Mouse (Mus musculus) myocyte (in vitro differentiated cells): ENCODE results near the gene Hist1h2ak. TPM values are rescaled to one million over a fixed set of nuclear protein-coding genes. Genes with fewer than 3 reads are reported as not detected.

ENCODE experiments used
- H3K27me3 ChIP-seq: one replicate; pipeline ENCODE4 v1.6.1; 2011; ENCODE audit not compliant: control insufficient read depth, insufficient read depth, insufficient read length
- H3K36me3 ChIP-seq: one replicate; pipeline ENCODE4 v1.6.1; 2011; ENCODE audit not compliant: control insufficient read depth, insufficient read depth
- H3K4me2 ChIP-seq: one replicate; pipeline ENCODE4 v1.6.1; 2011; ENCODE audit warnings: low read depth, control low read depth
- H3K4me3 ChIP-seq: one replicate; pipeline ENCODE4 v1.5.1; 2011; ENCODE audit warnings: mild to moderate bottlenecking, control low read depth, moderate library complexity
- H3K79me2 ChIP-seq: one replicate; pipeline ENCODE4 v1.6.1; 2011; ENCODE audit not compliant: control insufficient read depth, insufficient read depth
- H3ac ChIP-seq: one replicate; pipeline ENCODE4 v1.6.1; 2011; ENCODE audit not compliant: control insufficient read depth, insufficient read length
- CEBPB ChIP-seq: IDR thresholded peaks from 2 replicates; pipeline ENCODE4 v1.6.1; 2011; ENCODE audit warnings: mild to moderate bottlenecking, moderate library complexity; ENCODE audit not compliant: poor library complexity, insufficient read depth, severe bottlenecking
- E2F4 ChIP-seq: IDR thresholded peaks from one replicate; pipeline ENCODE4 v1.6.1; 2011; ENCODE audit warnings: mild to moderate bottlenecking, control low read depth, moderate library complexity; ENCODE audit not compliant: insufficient read depth
- MAX ChIP-seq: IDR thresholded peaks from one replicate; pipeline ENCODE4 v1.6.1; 2011; ENCODE audit warnings: low read depth, mild to moderate bottlenecking, control low read depth
- MYOD1 ChIP-seq, 3 experiments: IDR thresholded peaks; one replicate each; pipeline ENCODE4 v1.6.1; 2011; ENCODE audit warnings: control low read depth in 2 of 3, low read depth in 2 of 3, mild to moderate bottlenecking in 2 of 3, moderate library complexity in 1 of 3; ENCODE audit not compliant: insufficient read length in 2 of 3, control insufficient read depth in 1 of 3
- MYOG ChIP-seq, 3 experiments: IDR thresholded peaks; one replicate each; pipeline ENCODE4 v1.6.1; 2011; ENCODE audit warnings: control low read depth in 2 of 3, low read depth in 2 of 3, mild to moderate bottlenecking in 2 of 3; ENCODE audit not compliant: insufficient read length in 2 of 3, control insufficient read depth in 1 of 3, insufficient read depth in 1 of 3
- POLR2A ChIP-seq: IDR thresholded peaks from one replicate; pipeline ENCODE4 v1.6.1; 2011; ENCODE audit warnings: low read depth, mild to moderate bottlenecking, control low read depth, moderate library complexity; ENCODE audit not compliant: insufficient read length
- POLR2AphosphoS2 ChIP-seq: IDR thresholded peaks from one replicate; pipeline ENCODE4 v1.6.1; 2011; ENCODE audit warnings: low read depth, control low read depth; ENCODE audit not compliant: insufficient read length
- REST ChIP-seq: IDR thresholded peaks from one replicate; pipeline ENCODE4 v1.6.1; 2011; ENCODE audit warnings: mild to moderate bottlenecking, control low read depth, moderate library complexity; ENCODE audit not compliant: insufficient read depth, insufficient read length
- SRF ChIP-seq: IDR thresholded peaks from one replicate; pipeline ENCODE4 v1.6.1; 2011; ENCODE audit warnings: low read depth; ENCODE audit not compliant: control insufficient read depth, insufficient read length
- TCF12 ChIP-seq: IDR thresholded peaks from one replicate; pipeline ENCODE4 v1.6.1; 2011; ENCODE audit warnings: mild to moderate bottlenecking, control low read depth; ENCODE audit not compliant: poor library complexity, insufficient read depth, severe bottlenecking
- TCF3 ChIP-seq: IDR thresholded peaks from one replicate; pipeline ENCODE4 v1.6.1; 2011; ENCODE audit warnings: low read depth, control low read depth; ENCODE audit not compliant: insufficient read length
- USF1 ChIP-seq: IDR thresholded peaks from one replicate; pipeline ENCODE4 v1.6.1; 2011; ENCODE audit warnings: low read depth, mild to moderate bottlenecking, control low read depth, moderate library complexity
- polyA plus RNA-seq: library from polyadenylated mRNA; unstranded; fragments of >200 nt; fragmentation: generic; extraction: Trizol; gene quantifications from one replicate; pipeline ENCODE4 v1.2.1, GENCODE M21; 2012; ENCODE audit warnings: missing spikeins

The Hist1h2ak gene
- polyA plus RNA-seq, 1 experiment = 2.3 TPM

DNA sequence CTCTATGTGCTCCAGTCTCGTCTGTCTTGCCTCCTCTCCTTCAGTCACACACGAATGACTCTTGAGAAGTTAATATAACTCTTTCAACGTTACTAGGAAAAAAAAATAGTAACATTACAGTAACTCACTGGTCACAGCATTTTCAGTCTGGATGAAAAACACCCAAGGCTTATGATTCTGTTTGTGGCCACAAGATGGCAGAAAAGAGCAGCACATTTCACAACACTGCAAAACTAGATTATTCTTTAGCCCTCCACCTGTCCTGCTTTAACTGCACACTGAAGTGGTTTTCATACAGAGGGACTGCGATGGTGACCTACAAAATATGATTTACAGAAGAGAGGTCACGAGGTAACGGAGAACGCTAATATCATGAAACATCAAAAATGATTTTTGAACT lies 38.9 kb downstream of the Hist1h2ak start:
- Histone ChIP-seq H3ac (no peak overlapping the region), H3K4me2 (peak overlapping the region; percentile 89), H3K36me3 (no peaks in the 10 kb centered on the region), H3K27me3 (no peaks in the 10 kb centered on the region), H3K4me3 (peak overlapping the region; percentile 30), H3K79me2 (no peaks in the 10 kb centered on the region)
- peak; percentile 68; the same call in 1 of the 2 replicates for TF ChIP-seq CEBPB
- TF ChIP-seq REST = no peak
- no peak for TF ChIP-seq MYOG (IDR thresholded peaks at IDR 0.05; ENCODE audit: control insufficient read depth in 1 of 3, insufficient read depth in 1 of 3, insufficient read length in 2 of 3, low read depth in 2 of 3)
- no peak for TF ChIP-seq USF1
- TF ChIP-seq MYOD1 (IDR thresholded peaks at IDR 0.05; ENCODE audit: control insufficient read depth in 1 of 3, insufficient read length in 2 of 3, low read depth in 2 of 3) = no peak
- no peak for TF ChIP-seq TCF3
- TF ChIP-seq MAX = no peak

DNA sequence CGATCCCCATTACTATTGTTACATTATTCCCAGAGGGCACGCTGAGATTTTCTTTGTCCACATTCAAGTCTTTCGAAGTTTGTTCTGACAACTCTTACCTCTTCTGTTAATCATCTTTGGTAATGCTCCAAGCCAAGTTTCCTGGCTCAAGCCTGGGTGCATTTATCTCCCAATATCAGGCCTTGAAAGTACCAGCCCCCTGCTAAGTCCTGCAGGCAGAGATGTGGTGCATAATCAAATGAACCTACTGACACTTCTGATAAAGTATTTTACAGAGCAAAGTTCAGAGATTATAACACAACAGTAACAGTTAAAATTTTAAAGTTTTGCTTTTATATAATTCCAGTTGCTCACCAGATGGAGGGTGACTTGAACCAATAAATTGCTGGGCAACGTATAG lies 41.9 kb downstream of the Hist1h2ak start:
- H3K36me3 ChIP-seq = no peaks in the 10 kb centered on the region
- H3ac ChIP-seq = no peak overlapping the region
- no peaks in the 10 kb centered on the region for H3K27me3 ChIP-seq
- peak overlapping the region; percentile 97 for H3K4me2 ChIP-seq
- no peaks in the 10 kb centered on the region for H3K79me2 ChIP-seq
- peak overlapping the region; percentile 48 for H3K4me3 ChIP-seq
- TF ChIP-seq MYOD1 (IDR thresholded peaks at IDR 0.05; ENCODE audit: control insufficient read depth in 1 of 3, insufficient read length in 2 of 3, low read depth in 2 of 3) (no peak), MYOG (IDR thresholded peaks at IDR 0.05; ENCODE audit: control insufficient read depth in 1 of 3, insufficient read depth in 1 of 3, insufficient read length in 2 of 3, low read depth in 2 of 3) (no peak), CEBPB (no peak), USF1 (no peak), POLR2AphosphoS2 (no peak), POLR2A (no peak), E2F4 (no peak), SRF (no peak), MAX (no peak), TCF3 (no peak), TCF12 (no peak), REST (no peak)

DNA sequence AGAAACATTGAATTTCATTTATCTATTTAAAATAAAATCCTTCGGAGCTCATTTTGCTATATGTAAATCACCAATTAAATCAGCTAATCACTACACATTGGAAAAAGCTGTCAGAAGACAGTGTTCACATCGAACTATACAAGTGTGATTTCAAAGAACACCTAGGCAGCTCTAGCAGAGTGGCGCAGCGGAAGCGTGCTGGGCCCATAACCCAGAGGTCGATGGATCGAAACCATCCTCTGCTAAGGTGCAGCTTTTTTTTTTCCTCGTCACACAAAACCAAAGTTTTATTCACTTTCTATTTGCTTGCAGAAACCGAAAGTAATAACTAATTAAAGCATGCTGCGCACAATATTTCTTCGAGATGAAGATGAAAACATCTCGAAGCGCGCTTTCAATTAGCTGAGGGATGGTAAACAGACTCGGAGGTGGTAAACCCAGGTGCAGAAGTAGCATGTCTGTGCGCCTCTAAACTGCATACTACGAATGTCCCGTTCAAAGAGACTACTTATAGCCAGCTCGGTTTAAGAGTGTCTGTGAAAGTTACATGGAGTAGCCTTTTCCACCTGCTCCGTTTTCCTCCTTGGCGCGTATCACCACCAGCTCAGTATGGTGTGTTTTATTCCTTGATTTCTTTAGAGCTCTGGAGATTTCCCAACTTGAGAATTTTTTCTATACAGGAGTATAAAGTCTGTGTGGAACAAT lies 42.7 kb downstream of the Hist1h2ak start:
- TF ChIP-seq POLR2A (no peak), MYOG (IDR thresholded peaks at IDR 0.05; ENCODE audit: control insufficient read depth in 1 of 3, insufficient read depth in 1 of 3, insufficient read length in 2 of 3, low read depth in 2 of 3) (no peak), E2F4 (no peak), SRF (no peak), CEBPB (no peak), REST (no peak), MAX (no peak)
- Histone ChIP-seq H3K79me2 (no peaks in the 10 kb centered on the region), H3ac (no peak overlapping the region)

DNA sequence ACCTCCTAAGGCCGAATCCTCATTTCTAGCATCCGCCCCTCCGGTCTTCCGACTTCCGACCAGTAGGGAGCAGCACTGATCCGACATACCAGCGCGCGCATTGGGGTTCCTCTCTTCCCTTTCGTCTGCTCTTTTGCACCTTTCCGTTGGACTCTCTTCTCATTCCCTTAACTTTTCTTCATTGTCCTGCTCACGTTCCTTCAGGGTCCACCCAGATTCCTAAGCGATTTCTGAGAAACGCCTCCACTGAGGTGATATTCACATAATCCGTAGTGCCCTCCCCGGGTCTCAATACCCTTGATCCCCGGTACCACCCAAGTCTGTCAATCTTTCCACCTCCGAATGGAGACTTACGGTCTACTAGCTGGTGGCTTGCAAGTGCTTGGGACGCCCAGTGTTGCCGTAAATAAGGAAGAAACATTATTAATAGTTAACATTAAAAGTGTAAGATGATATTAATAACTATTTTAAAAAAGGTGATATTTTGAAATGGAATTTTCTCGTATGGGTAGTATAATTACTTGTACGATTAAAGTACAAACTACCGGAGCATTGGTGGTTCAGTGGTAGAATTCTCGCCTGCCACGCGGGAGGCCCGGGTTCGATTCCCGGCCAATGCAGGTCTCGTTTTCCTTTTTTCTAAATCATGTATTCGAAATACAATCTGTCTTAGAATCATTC lies 43.5 kb downstream of the Hist1h2ak start:
- Histone ChIP-seq H3K27me3 (no peaks in the 10 kb centered on the region), H3K4me2 (peak overlapping the region; percentile 97), H3K4me3 (peak overlapping the region; percentile 48), H3K36me3 (no peaks in the 10 kb centered on the region), H3K79me2 (no peaks in the 10 kb centered on the region), H3ac (no peak overlapping the region)
- TF ChIP-seq MAX = no peak

More for the DNA sequence above, 42.7 kb downstream of the Hist1h2ak start:
- Histone ChIP-seq H3K4me3 (peak overlapping the region; percentile 48), H3K27me3 (no peaks in the 10 kb centered on the region), H3K36me3 (no peaks in the 10 kb centered on the region), H3K4me2 (peak overlapping the region; percentile 97)

DNA sequence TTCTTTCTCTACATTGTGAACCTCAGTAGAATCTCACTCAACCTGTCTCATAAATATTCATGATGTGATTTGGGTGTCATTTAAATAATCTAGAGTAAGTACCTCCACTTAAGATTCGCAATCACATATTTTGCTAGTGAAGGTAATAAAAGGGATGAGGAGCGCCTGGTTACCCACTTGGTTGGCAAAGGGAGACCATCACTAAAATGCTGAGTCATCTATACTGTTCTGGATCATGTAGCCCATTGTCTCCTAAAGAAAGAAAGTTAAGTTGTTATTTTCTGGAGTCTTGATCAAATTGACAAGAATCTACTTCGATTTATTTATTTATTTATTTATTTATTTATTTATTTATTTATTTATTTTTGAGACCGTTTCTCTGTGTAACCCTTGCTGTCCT lies 47.0 kb downstream of the Hist1h2ak start:
- H3K79me2 ChIP-seq = no peaks in the 10 kb centered on the region
- no peaks in the 10 kb centered on the region for H3K36me3 ChIP-seq
- H3K4me3 ChIP-seq = no peak overlapping the region
- no peak overlapping the region for H3ac ChIP-seq
- no peaks in the 10 kb centered on the region for H3K27me3 ChIP-seq
- no peak for TF ChIP-seq TCF3
- no peak for TF ChIP-seq POLR2A
- TF ChIP-seq USF1 = no peak
- no peak for TF ChIP-seq SRF
- TF ChIP-seq E2F4 = no peak
- no peak for TF ChIP-seq POLR2AphosphoS2
- TF ChIP-seq MYOD1 (IDR thresholded peaks at IDR 0.05; ENCODE audit: control insufficient read depth in 1 of 3, insufficient read length in 2 of 3, low read depth in 2 of 3) = no peak
- TF ChIP-seq REST = no peak
- no peak for TF ChIP-seq TCF12
- no peak for TF ChIP-seq MYOG (IDR thresholded peaks at IDR 0.05; ENCODE audit: control insufficient read depth in 1 of 3, insufficient read depth in 1 of 3, insufficient read length in 2 of 3, low read depth in 2 of 3)
- no peak for TF ChIP-seq CEBPB
- TF ChIP-seq MAX = no peak
- H3K4me2 ChIP-seq = no peak overlapping the region

Other genes starting within 250 kb of the Hist1h2ak start
- 1.9 TPM for gene Zkscan8, start 222.7 kb downstream of the Hist1h2ak start, polyA plus RNA-seq
- 0.02 TPM for gene Olfr1366, start 211.0 kb downstream of the Hist1h2ak start, polyA plus RNA-seq
- not detected for gene Olfr1535, start 193.9 kb downstream of the Hist1h2ak start, polyA plus RNA-seq
- not detected for gene Olfr1364, start 172.1 kb downstream of the Hist1h2ak start, polyA plus RNA-seq
- not detected for gene Olfr1362, start 139.8 kb downstream of the Hist1h2ak start, polyA plus RNA-seq
- not detected for gene Olfr11, start 111.3 kb downstream of the Hist1h2ak start, polyA plus RNA-seq
- gene Olfr1361, start 90.4 kb downstream of the Hist1h2ak start, polyA plus RNA-seq = not detected
- gene Olfr1360, start 76.4 kb downstream of the Hist1h2ak start, polyA plus RNA-seq = not detected
- not detected for gene Olfr1359, start 55.7 kb downstream of the Hist1h2ak start, polyA plus RNA-seq
- 2.7 TPM for gene Hist1h2bl, start 37.7 kb downstream of the Hist1h2ak start, polyA plus RNA-seq
- 6.4 TPM for gene Hist1h2ai, start 37.4 kb downstream of the Hist1h2ak start, polyA plus RNA-seq
- gene Hist1h3h, start 36.2 kb downstream of the Hist1h2ak start, polyA plus RNA-seq = 9.0 TPM
- 1.3 TPM for gene Hist1h2bm, start 31.8 kb downstream of the Hist1h2ak start, polyA plus RNA-seq
- 1.3 TPM for gene Hist1h4j, start 18.8 kb downstream of the Hist1h2ak start, polyA plus RNA-seq
- 6.3 TPM for gene Hist1h4k, start 3.3 kb downstream of the Hist1h2ak start, polyA plus RNA-seq
- 1.8 TPM for gene Hist1h2bn, start 296 bp upstream of the Hist1h2ak start, polyA plus RNA-seq
- gene Hist1h1b, start 26.8 kb upstream of the Hist1h2ak start, polyA plus RNA-seq = 1.7 TPM
- 10.6 TPM for gene Hist1h3i, start 29.5 kb upstream of the Hist1h2ak start, polyA plus RNA-seq
- 6.8 TPM for gene Hist1h2an, start 33.4 kb upstream of the Hist1h2ak start, polyA plus RNA-seq
- gene Hist1h2bp, start 33.6 kb upstream of the Hist1h2ak start, polyA plus RNA-seq = 0.89 TPM
- 72.0 TPM for gene Hist1h2bq, start 56.4 kb upstream of the Hist1h2ak start, polyA plus RNA-seq
- not detected for gene Hist1h2ao, start 56.6 kb upstream of the Hist1h2ak start, polyA plus RNA-seq
- gene Hist1h4m, start 57.9 kb upstream of the Hist1h2ak start, polyA plus RNA-seq = not detected
- gene Hist1h4n, start 78.4 kb upstream of the Hist1h2ak start, polyA plus RNA-seq = 19.7 TPM
- 730 TPM for gene Hist1h2ap, start 79.7 kb upstream of the Hist1h2ak start, polyA plus RNA-seq
- gene Hist1h2br, start 79.9 kb upstream of the Hist1h2ak start, polyA plus RNA-seq = 71.7 TPM
- gene Zfp184, start 191.3 kb upstream of the Hist1h2ak start, polyA plus RNA-seq = 0.89 TPM
- gene Pom121l2, start 227.4 kb upstream of the Hist1h2ak start, polyA plus RNA-seq = not detected